Mouse (Mus musculus): Measurements from ENCODE around the gene Rbpjl. TPM values are rescaled to one million over a fixed set of nuclear protein-coding genes. Genes with fewer than 3 reads are reported as not detected.

The Rbpjl gene
- total RNA-seq, 2 experiments from 2014 or later: not detected

GRCm38 (mm10) chr2:164429881-164430615 is 27.1 kb downstream of the Rbpjl start:
- DNase-seq: no peak

DNA sequence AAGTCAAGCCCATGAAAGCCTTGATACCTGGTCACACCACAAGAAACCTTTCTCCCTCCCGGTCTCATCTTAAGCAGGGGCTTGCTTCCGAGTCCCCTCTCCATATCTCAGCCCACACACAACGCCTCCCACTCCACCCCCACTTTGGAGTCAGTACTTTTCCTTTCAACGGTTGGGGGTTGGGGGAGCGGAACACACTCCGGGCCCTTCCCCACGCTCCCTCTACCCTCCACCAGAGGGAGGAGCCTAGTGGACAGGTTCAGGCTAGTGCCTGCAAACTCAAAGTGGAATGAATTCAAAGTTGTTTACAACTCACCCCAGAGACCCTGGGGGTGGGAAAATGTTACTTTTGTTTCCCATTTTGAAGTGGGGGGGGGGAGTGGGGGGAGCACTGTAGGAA is 27.8 kb downstream of the Rbpjl start:
- no peak for DNase-seq

DNA sequence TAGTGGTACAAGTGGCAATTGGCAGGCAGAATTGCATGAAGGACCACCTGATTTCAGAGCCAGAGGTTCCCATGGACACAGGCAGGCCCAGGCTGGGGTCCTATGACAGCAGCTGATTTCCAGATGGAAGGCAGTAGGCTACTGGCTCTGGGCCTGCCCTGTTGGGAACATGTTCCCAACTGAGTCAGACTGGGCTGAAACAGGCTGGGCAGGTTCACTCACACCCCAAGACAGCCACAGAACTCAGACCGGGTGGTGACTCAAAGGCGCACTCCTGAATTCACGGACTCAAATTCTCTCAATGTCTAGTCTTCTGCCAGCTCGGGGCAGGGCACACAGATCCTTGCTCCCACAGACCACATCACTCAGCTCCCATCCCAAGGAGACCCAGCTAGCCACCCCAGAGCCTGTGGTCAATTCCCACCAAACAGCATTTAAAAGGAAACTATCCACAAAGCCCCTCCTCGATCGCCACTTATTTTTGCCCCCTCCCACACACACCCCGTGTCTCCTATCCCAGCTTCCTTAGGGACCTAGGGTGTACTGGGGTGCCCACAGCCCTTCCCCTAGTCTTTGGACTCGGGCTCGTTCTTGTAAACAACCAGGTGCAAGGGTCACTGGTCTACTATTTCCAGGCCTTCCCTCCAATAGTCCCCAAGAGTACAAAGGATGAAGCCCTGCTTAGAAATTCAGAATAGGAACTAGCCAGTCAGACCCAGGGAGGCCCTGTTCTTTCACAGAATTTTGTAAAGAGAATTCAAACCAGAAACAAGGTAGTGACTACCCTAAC is 28.9 kb downstream of the Rbpjl start:
- no peak for DNase-seq

GRCm38 (mm10) chr2:164432541-164433191 is 29.7 kb downstream of the Rbpjl start:
- peak; percentile 55 for DNase-seq

GRCm38 (mm10) chr2:164433278-164433895 is 30.4 kb downstream of the Rbpjl start:
- DNase-seq: no peak

GRCm38 (mm10) chr2:164434681-164435080 is 31.7 kb downstream of the Rbpjl start:
- no peak for DNase-seq

DNA sequence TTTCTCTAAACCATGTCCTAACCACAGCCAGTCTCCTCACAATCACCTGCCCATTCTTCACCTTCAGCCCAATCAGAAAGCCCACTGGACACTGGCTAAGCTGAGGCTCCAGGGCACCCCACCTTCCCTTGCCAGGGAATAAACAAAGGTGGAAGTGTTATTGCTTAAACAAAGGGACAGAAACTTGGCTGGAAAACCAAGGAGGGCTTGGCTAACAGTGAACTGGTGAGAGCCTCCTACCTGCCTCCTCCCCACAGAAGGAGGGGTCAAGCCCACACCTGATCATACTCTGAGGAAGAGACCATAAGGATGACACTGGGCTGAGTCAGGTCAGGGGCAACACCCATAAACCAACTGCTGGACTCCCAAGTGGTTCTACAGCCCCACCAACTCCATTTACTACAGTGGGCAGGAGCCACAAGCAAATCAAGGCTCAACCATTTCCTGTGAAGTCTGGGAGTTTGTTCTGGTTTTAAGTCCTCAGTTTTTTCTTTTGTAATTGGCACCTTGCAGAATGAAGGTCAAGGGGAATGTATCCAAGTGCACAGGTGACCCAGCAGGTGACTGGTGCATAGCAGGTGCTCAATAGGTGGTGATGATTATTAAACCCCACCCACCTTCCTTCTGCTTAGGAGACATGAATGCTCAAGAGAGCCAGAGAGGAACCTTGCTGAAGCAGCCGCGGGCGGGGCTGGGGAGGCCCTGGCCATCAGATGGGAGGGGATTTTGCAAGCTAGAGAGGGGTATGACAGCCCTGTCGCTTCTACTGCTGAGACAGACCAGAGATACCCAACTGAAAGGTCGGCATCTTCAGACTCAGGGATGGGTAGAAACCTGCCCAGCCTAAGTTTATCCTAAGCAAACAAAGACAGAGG is 32.5 kb downstream of the Rbpjl start:
- no peak for DNase-seq

DNA sequence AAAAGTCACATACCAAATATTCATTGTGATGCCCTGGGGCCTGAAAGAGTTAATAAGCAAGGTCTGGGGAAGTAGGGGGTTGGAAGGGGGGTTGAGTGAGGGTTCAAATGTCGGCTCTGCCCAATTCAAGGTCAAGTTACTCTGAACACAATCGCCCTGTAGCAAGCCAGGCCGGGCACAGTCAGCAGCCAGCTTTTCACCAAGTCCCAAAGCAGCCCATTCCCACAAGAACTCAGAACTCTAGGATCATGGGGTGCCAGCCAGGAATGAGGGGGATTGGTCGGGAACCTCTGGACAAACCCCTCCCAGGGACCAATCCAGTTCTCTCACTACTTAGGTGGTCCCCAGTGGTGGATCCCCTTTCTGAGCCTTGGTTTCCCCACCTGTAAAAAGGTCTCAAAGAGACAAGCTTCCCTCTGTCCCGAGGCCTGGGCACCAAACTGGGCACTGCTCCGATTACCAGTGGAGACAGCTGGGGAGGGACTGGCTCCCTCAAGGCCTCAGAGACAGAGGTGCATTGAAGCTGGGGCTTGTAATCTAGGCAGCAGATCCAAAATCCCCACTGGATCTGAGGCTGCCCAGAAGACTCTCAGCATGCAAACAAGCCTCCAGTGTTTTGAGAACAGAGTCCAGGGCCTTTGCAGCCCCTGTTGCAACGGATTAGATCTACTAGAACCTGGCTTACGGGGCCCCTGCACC is 33.4 kb downstream of the Rbpjl start:
- DNase-seq: no peak

DNA sequence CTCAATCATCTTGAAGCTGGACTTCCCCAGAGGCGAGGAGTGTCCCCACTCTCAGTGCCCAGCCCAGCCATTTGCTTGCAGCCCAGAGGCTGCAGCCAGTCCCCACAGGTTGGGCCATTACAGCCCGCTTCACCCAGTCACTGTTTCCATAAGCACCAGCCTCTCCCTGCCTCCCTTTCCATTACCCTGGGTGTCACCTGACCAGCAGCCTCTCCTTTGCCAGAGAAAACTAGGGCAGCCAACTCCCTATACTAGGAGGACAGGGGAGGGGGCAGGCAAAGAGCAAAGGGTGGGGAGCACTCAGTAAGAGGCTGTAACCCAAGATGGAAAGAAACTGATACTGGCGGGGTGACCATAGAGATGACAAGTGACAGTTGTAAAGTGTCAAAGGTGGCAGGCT is 34.0 kb downstream of the Rbpjl start:
- DNase-seq: peak; percentile 69

GRCm38 (mm10) chr2:164437710-164438109 is 34.8 kb downstream of the Rbpjl start:
- no peak for DNase-seq

- DNase-seq: no peak
Observed at GRCm38 (mm10) chr2:164438257-164438656, 35.3 kb downstream of the Rbpjl start.

DNA sequence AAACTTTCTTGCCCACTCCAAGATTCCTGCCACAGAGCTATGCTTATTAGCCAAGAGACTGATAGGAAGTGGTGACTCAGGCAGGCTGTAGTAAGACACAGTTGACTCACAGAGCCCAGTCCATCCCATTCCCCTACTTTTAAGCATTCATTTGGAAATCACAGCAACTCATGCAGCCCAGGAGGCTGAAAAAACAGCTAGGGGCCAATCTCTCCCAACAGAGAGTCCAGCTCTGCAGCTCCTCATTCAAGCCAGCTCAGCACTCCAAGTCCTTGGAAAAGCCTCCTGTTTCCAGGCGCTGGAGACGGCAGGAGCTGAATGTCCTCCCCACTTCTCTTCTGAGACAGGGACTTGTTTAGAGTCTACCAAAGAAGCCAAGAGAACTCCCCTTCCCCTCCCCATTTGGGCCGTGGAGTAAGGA is 36.1 kb downstream of the Rbpjl start:
- peak; percentile 43 for DNase-seq

- no peak for DNase-seq
Observed at GRCm38 (mm10) chr2:164440314-164440713, 37.4 kb downstream of the Rbpjl start.

GRCm38 (mm10) chr2:164441155-164441554 is 38.2 kb downstream of the Rbpjl start:
- DNase-seq: no peak

DNA sequence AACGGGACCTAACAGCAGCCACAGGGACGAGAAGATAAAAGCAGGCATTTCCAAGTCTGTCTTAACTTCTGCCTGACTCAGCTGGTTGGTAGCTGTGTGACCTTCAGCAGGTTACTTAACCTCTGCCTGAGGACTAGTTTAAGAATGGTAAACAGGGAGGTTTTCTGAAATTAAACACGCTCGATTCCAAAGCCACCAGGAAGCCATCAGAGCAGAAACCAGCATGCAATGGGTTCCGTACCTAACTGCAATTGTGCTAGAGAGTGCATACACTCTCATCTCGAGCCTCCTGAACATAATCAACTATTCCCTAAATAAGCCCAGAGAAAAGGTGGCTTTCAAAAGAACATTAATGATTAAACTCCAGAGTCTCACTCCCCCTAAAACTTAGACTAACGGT is 38.8 kb downstream of the Rbpjl start:
- DNase-seq: no peak

DNA sequence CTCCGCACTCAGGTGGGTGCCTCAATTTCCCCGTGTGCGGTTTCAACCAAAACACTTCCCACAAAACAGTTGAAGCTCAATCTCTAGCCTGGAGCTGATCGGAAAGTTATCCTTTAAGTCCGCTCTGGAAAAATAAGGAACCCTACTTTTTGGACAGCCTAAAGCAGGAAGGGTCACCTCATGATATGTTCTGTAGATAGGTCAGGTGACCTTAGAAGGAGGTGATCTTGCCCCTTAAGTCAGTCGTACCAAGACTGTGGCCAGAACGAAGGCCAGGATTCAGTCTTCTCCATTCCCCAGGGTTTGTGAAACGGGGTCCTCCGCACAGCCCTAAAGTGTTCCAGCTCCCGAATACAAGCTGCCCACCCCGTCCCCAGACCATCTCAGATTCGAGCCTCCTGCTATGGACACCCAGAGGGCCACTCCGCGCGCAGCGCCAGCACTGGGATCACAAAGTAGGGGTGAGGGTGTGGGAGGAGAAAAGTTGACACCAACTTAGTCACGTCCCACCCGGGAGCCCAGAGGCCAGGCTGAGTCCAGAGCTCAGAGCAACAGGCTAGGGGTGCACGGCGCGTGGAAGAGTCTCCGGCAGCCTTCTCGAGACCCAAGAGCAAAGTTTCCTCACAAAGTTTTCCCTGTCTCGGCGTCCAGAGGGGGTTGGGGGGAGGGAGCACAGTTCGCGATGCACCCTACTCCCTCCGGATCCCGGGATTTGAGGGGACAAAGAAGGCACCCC is 39.5 kb downstream of the Rbpjl start:
- peak; percentile 48 for DNase-seq

- peak; percentile 86 for DNase-seq
Observed at GRCm38 (mm10) chr2:164443051-164443437, 40.1 kb downstream of the Rbpjl start.

DNA sequence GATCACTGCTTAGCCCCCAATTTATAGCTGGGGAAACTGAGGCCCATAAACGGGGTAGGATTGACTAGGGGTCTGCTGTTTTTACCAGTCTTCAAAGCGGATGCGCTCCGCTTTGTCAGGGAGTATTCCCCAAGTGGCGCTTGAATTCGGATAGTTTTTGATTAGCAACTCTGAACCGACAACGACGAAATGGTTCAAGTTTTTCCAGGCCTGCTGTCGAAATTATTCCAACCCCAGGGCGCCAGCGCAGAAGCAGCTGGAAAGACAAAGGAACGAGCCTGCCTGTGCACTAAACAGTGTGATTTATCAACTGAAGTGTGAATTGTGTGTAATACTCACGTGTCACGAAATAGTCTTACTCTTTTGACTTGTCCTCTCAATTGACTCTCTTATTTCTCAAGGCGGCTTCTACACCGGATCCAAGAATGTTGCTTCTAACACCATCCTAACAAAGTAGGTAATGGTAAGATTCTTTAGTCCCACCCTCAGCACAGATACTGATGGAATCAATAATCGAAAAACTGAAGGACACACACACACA is 40.6 kb downstream of the Rbpjl start, which contains the start of gene Sdc4:
Gene Sdc4, minus strand, starts transcription at position 428 of the 541 bp plus-strand sequence.
- DNase-seq: no peak

DNA sequence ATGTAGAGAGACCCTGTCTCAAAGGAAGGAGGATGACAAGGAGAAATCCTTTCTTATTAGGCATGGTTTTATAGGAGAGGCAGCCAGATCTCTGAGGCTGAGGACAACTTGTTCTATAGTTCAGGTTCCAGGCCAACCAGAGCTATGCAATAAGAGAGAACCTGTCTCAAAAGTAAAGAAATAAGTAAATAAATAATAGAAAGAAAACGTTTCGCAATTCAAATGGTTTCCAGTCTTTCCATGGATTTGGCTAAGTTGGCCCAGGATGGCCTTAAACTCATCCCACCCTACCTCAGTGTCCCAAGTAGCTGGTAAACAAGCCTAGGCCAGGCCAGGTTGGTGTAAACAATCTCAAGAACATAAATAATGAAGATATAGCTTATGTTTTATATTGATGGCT is 41.8 kb downstream of the Rbpjl start:
- no peak for DNase-seq
